Mouse (Mus musculus) limb, embryonic 12.5 days (tissue): ENCODE measurements around the gene Cth. TPM values are rescaled to one million over a fixed set of nuclear protein-coding genes. Genes with fewer than 3 reads are reported as not detected.
"Not testable (repeated sequence)": the region's sequence is repeated elsewhere in the genome, so short reads cannot be mapped to it uniquely, and the experiment has no call there.

Experiments
- ATAC-seq: fragments of 200-750 bp; cut with Nextera tagmentation; 2 replicates; pipeline ENCODE4 v1.8.0; 2017; ENCODE audit warnings: low read depth, moderate TSS enrichment; ENCODE audit not compliant: insufficient number of reproducible peaks, insufficient read depth, low FRiP score, low TSS enrichment
- H3K27ac ChIP-seq: fragments of 300-500 bp; sonication (generic); 2 replicates; pipeline ENCODE4 v1.5.1; 2016; ENCODE audit warnings: mild to moderate bottlenecking, moderate library complexity
- H3K27me3 ChIP-seq: fragments of 300-500 bp; sonication (generic); 2 replicates; pipeline ENCODE4 v1.6.1; 2016; ENCODE audit warnings: mild to moderate bottlenecking, moderate library complexity
- H3K36me3 ChIP-seq: fragments of 300-500 bp; sonication (generic); 2 replicates; pipeline ENCODE4 v1.6.1; 2016; ENCODE audit warnings: mild to moderate bottlenecking, moderate library complexity
- H3K4me1 ChIP-seq: fragments of 300-500 bp; sonication (generic); replicated peaks from 2 replicates; pipeline ENCODE4 v1.6.1; 2016
- H3K4me2 ChIP-seq: fragments of 300-500 bp; sonication (generic); 2 replicates; pipeline ENCODE4 v1.6.1; 2016; ENCODE audit warnings: mild to moderate bottlenecking, moderate library complexity
- H3K4me3 ChIP-seq: fragments of 300-500 bp; sonication (generic); replicated peaks from 2 replicates; pipeline ENCODE4 v1.5.1; 2016; ENCODE audit warnings: mild to moderate bottlenecking
- H3K9ac ChIP-seq: fragments of 300-500 bp; sonication (generic); replicated peaks from 2 replicates; pipeline ENCODE4 v1.6.1; 2016; ENCODE audit warnings: mild to moderate bottlenecking, moderate library complexity
- H3K9me3 ChIP-seq: fragments of 300-500 bp; sonication (generic); 2 replicates; pipeline ENCODE4 v1.6.1; 2016; ENCODE audit warnings: mild to moderate bottlenecking, moderate library complexity
- WGBS: fragments of 180-500 bp; shearing (Covaris S2); methylation state at CpG from one replicate; pipeline ENCODE4 v1.1.7; 2016; 5-methylcytosine and 5-hydroxymethylcytosine counted together
- polyA plus RNA-seq: library from polyadenylated mRNA; unstranded; fragments of >200 nt; fragmentation: Nextera tagmentation; extraction: Ambion mirVana; gene quantifications from 2 replicates; pipeline ENCODE4 v1.2.1, GENCODE M21; 2016

Gene Cth
- polyA plus RNA-seq, 1 experiment from 2014 or later, result 22.1 TPM

DNA sequence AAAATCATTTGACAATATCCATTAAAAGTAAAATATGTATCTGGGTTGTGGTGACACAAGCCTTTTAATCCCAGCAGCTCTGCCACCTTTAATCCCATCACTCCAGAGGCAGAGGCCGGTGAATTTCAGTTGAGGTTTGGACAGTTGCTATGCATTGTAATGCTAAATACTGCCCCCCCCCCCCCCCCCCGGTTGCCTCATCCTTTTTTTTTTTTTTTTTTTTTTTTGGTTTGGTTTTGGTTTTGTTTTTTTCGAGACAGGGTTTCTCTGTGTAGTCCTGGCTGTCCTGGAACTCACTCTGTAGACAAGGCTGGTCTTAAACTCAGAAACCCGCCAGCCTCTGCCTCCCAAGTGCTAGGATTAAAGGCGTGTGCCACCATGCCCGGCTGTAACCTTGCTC lies 8.3 kb upstream of the Cth start:
- not testable (repeated sequence) for H3K4me1 ChIP-seq, ATAC-seq, H3K27ac ChIP-seq, H3K9ac ChIP-seq, H3K36me3 ChIP-seq, H3K4me3 ChIP-seq, H3K4me2 ChIP-seq, H3K9me3 ChIP-seq, H3K27me3 ChIP-seq
- 75% methylated on average over 5 of the region's 6 CpGs for WGBS

DNA sequence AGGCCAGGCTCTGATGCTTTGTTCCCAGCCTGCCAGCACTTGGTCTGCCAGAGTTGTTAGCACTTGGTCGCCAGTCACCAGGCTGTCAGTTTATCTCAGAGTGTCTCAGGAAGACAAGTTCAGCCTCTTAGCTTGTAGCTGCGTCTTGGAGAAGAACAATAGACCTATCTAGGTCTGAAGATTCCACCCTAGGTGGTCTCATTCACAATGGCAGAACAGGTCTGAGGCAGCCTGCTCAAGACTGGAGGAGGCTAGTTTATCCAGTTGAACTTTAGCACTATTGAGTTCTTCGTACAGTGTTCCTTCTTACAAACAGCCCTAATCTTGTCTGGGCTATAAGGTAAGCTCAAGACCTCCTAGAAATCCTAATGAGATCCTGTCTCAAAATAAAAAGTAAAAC lies 7.2 kb upstream of the Cth start:
- no peak for ATAC-seq
- no peaks in the 10 kb centered on the region for H3K27me3 ChIP-seq
- H3K4me1 ChIP-seq, result no peaks in the 10 kb centered on the region
- no peak overlapping the region for H3K27ac ChIP-seq
- no peaks in the 10 kb centered on the region for H3K9me3 ChIP-seq
- no peaks in the 10 kb centered on the region for H3K36me3 ChIP-seq
- WGBS, result 59% methylated on average over 3 of the region's 3 CpGs
- no peak overlapping the region for H3K4me2 ChIP-seq
- no peak overlapping the region for H3K4me3 ChIP-seq
- H3K9ac ChIP-seq, result no peak overlapping the region

GRCm38 (mm10) chr3:157931592-157931991 lies 6.7 kb upstream of the Cth start:
- Histone ChIP-seq H3K27me3 (no peaks in the 10 kb centered on the region), H3K36me3 (no peaks in the 10 kb centered on the region), H3K4me1 (no peaks in the 10 kb centered on the region), H3K27ac (no peak overlapping the region), H3K4me3 (no peak overlapping the region), H3K9me3 (no peaks in the 10 kb centered on the region), H3K4me2 (no peak overlapping the region), H3K9ac (no peak overlapping the region)
- 54% methylated on average over 3 of the region's 3 CpGs for WGBS
- ATAC-seq, result no peak

GRCm38 (mm10) chr3:157929417-157929816 lies 4.5 kb upstream of the Cth start:
- ATAC-seq, result no peak
- H3K27ac ChIP-seq, result no peak overlapping the region
- 86% methylated on average over 1 of the region's 1 CpGs for WGBS
- no peak overlapping the region for H3K4me2 ChIP-seq
- no peak overlapping the region for H3K9ac ChIP-seq
- peaks cover 1% of the 10 kb centered on the region; the same call in 1 of the 2 replicates for H3K4me1 ChIP-seq
- no peaks in the 10 kb centered on the region for H3K9me3 ChIP-seq
- no peaks in the 10 kb centered on the region for H3K27me3 ChIP-seq
- H3K36me3 ChIP-seq, result no peaks in the 10 kb centered on the region
- H3K4me3 ChIP-seq, result no peak overlapping the region

DNA sequence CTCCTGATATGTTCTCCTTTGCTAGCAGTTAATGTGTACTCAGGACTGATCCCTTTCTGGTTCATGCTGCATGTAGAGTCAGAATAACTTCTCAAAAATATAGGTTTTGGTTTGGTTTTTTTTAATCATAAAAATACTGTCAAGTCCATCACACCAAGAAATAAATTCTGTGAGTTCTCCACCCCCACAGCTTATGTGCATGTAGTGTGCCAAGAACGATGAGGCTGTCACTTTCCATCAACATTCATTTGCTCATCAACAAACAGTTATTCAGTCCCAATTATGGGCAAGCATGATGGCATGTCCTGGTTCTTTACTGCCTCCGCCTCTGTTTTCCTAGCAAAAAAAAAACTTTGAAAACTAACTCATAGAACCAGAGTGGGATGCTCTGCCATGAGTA lies 3.9 kb upstream of the Cth start:
- H3K4me1 ChIP-seq, result peaks cover 3% of the 10 kb centered on the region; the same call in 1 of the 2 replicates
- H3K27me3 ChIP-seq, result no peaks in the 10 kb centered on the region
- 80% methylated on average over 2 of the region's 2 CpGs for WGBS
- no peaks in the 10 kb centered on the region for H3K9me3 ChIP-seq
- H3K4me2 ChIP-seq, result no peak overlapping the region
- ATAC-seq, result no peak
- no peak overlapping the region for H3K27ac ChIP-seq
- no peak overlapping the region for H3K4me3 ChIP-seq
- no peak overlapping the region for H3K9ac ChIP-seq
- H3K36me3 ChIP-seq, result no peaks in the 10 kb centered on the region

- Histone ChIP-seq H3K4me3 (no peak overlapping the region), H3K4me1 (peaks cover 3% of the 10 kb centered on the region; the same call in 1 of the 2 replicates), H3K4me2 (no peak overlapping the region), H3K27me3 (no peaks in the 10 kb centered on the region), H3K9me3 (no peaks in the 10 kb centered on the region), H3K27ac (no peak overlapping the region), H3K36me3 (no peaks in the 10 kb centered on the region), H3K9ac (no peak overlapping the region)
- no peak for ATAC-seq
- WGBS, result 67% methylated on average over 2 of the region's 2 CpGs
Observed at GRCm38 (mm10) chr3:157926761-157927160, 1.9 kb upstream of the Cth start.

DNA sequence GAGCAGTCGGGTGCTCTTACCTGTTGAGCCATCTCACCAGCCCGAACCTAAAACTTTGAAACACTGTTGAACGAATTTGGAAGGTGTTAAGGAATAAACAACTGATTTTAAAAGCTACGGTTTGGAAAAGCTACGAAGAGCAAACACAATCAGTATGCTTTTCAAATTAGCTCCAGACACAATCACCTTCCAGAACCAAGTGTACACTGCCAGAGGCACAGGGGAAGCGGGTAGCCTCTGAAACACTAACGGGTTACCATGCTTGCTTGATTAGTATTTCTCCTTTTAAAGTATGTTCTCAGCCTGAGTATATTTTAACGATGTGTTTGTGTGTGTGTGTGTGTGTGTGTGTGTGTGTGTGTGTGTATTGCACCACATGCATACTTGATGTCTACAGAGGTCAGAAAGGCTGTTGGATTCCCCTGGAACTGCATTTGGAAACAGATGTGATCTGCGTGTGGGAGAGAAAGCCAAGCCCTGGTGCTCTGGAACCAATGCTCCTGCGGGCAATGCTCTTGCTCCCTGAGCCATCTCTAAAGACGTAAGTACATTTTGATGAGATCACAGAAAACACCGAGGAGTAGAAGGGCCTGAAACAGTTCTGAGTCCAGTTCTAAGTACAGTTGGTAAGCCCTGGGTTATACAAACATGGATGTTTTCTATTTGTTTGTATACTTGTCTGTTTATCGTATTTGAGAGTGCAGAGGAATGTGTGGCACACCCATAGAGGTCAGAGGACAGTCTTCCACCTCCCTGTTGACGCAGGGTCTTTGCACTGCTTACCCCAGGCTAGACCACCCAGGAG lies 1.0 kb upstream of the Cth start:
- H3K4me3 ChIP-seq, result no peak overlapping the region
- no peaks in the 10 kb centered on the region for H3K27me3 ChIP-seq
- WGBS, result 61% methylated on average over 14 of the region's 14 CpGs
- H3K27ac ChIP-seq, result no peak overlapping the region
- ATAC-seq, result no peak
- no peaks in the 10 kb centered on the region for H3K36me3 ChIP-seq
- no peaks in the 10 kb centered on the region for H3K9me3 ChIP-seq
- H3K4me1 ChIP-seq, result peaks cover 3% of the 10 kb centered on the region; the same call in 1 of the 2 replicates
- H3K4me2 ChIP-seq, result no peak overlapping the region
- H3K9ac ChIP-seq, result no peak overlapping the region

DNA sequence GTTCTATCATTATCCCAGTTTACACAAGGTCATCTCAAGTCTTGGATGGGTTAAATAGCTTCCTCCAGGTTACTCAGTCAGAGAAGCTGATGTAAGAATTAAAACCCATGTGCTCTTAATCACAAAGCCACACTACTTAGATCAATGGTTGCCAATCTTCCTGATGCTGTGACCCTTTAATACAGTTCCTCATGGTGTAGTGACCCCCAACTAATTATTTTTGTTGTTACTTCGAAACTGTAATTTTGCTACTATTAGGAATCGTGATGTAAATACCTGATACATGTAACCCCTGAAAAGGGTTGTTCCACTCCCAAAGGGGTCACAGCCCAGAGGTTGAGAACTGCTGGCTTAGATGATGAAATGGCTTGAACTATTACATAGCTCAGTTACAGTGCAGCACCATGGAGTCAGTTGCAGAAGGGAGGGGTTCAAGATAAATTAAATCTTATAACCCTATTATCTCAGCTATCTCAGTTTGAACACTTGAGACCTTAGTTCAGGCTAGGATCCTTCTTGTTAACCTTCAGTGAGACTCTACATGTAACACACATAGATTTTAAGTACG lies 1.5 kb downstream of the Cth start:
- H3K9me3 ChIP-seq, result no peaks in the 10 kb centered on the region
- H3K4me3 ChIP-seq, result no peak overlapping the region
- WGBS, result 83% methylated on average over 3 of the region's 3 CpGs
- H3K4me2 ChIP-seq, result no peak overlapping the region
- H3K36me3 ChIP-seq, result no peaks in the 10 kb centered on the region
- no peaks in the 10 kb centered on the region for H3K27me3 ChIP-seq
- H3K27ac ChIP-seq, result no peak overlapping the region
- H3K9ac ChIP-seq, result no peak overlapping the region
- peaks cover 3% of the 10 kb centered on the region; the same call in 1 of the 2 replicates for H3K4me1 ChIP-seq
- ATAC-seq, result no peak

GRCm38 (mm10) chr3:157921376-157921775 lies 3.5 kb downstream of the Cth start:
- H3K4me3 ChIP-seq, result no peak overlapping the region
- peaks cover 3% of the 10 kb centered on the region; the same call in 1 of the 2 replicates for H3K4me1 ChIP-seq
- ATAC-seq, result no peak
- H3K36me3 ChIP-seq, result no peaks in the 10 kb centered on the region
- H3K27ac ChIP-seq, result no peak overlapping the region
- H3K4me2 ChIP-seq, result no peak overlapping the region
- H3K27me3 ChIP-seq, result no peaks in the 10 kb centered on the region
- H3K9ac ChIP-seq, result no peak overlapping the region
- H3K9me3 ChIP-seq, result no peaks in the 10 kb centered on the region
- WGBS, result 85% methylated on average over 2 of the region's 2 CpGs

GRCm38 (mm10) chr3:157916336-157916735 lies 8.5 kb downstream of the Cth start:
- no peak overlapping the region for H3K9ac ChIP-seq
- no peak overlapping the region for H3K4me3 ChIP-seq
- ATAC-seq, result no peak
- WGBS, result 86% methylated on average over 4 of the region's 4 CpGs
- no peaks in the 10 kb centered on the region for H3K4me1 ChIP-seq
- no peaks in the 10 kb centered on the region for H3K9me3 ChIP-seq
- H3K27ac ChIP-seq, result no peak overlapping the region
- no peaks in the 10 kb centered on the region for H3K36me3 ChIP-seq
- H3K4me2 ChIP-seq, result no peak overlapping the region
- H3K27me3 ChIP-seq, result no peaks in the 10 kb centered on the region

GRCm38 (mm10) chr3:157912155-157912554 lies 12.7 kb downstream of the Cth start:
- Histone ChIP-seq H3K9me3 (no peaks in the 10 kb centered on the region), H3K9ac (no peak overlapping the region), H3K36me3 (no peaks in the 10 kb centered on the region), H3K4me3 (no peak overlapping the region), H3K27me3 (no peaks in the 10 kb centered on the region), H3K4me1 (no peaks in the 10 kb centered on the region), H3K27ac (no peak overlapping the region), H3K4me2 (no peak overlapping the region)
- 70% methylated on average over 2 of the region's 2 CpGs for WGBS
- ATAC-seq, result no peak

DNA sequence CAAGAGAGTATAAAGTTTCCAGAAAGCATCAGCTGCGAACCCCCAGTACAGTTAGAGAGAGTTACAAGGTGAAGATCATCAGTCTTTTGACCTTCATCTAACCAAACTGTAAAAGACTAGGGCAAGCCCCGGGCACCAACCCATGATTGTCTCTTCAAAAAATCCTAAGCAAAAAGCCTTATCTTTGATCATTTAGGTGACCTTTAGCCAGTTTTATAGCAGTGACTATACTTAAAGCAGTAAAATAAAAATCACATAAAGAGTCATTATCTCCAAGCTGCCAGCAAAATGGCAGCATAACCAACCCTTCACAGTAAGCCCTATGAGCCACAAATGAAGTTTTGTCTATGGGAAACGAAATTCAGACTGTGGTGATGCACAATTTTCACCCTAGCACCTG lies 14.6 kb downstream of the Cth start:
- no peak overlapping the region for H3K4me2 ChIP-seq
- no peak overlapping the region for H3K9ac ChIP-seq
- no peak overlapping the region for H3K27ac ChIP-seq
- H3K27me3 ChIP-seq, result no peaks in the 10 kb centered on the region
- 88% methylated on average over 3 of the region's 3 CpGs for WGBS
- no peaks in the 10 kb centered on the region for H3K4me1 ChIP-seq
- H3K36me3 ChIP-seq, result peaks cover 10% of the 10 kb centered on the region; the same call in 1 of the 2 replicates
- H3K9me3 ChIP-seq, result no peaks in the 10 kb centered on the region
- no peak overlapping the region for H3K4me3 ChIP-seq
- no peak for ATAC-seq
